Mouse (Mus musculus) liver, postnatal 0 days (tissue): ENCODE results near the gene Mttp.

Experiments
- CTCF ChIP-seq: sonication (generic); IDR thresholded peaks from 2 replicates; pipeline ENCODE4 v1.5.1; 2016; ENCODE audit warnings: antibody characterized with exemption, low read depth
- EP300 ChIP-seq: IDR thresholded peaks from 2 replicates; pipeline ENCODE4 v1.6.1; 2016; ENCODE audit warnings: antibody characterized with exemption, low read depth, mild to moderate bottlenecking

DNA sequence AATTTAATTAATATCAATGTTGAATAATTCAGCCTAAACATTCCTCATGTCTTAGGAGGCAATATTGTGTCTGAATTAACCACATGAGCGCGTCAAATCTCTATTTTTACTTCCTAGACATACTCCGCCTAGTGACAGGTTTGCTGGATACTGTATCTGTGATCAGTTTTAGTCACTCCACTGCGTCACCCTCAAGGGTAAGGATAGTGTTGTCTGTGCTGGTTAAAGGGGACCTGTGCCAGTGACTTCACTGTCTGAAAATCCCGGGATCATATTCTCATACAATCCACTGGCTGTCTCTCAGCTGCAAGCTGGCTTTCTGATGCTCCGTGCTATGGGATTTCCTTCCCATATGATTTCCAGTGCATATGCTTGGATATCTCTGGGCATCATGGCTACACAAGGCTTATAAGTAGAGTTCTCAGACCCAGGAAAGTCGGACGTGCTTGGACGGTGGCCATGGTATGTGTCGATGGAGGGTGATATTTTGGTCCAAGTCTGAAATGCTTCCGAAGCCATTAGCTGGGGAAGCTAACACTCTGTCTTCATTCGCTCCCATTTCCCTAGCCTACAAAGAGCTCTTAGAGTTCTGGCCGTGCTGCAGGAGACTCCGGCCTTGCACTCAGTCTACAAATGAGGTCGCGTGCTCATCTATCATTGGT, 25.2 kb downstream of the Mttp start:
- TF ChIP-seq CTCF (no peak), EP300 (no peak)
